Mouse (Mus musculus): ENCODE results near the gene Rcn1. TPM values are rescaled to one million over a fixed set of nuclear protein-coding genes. Genes with fewer than 3 reads are reported as not detected.

Rcn1 gene
- polyA plus RNA-seq (2015; fragmentation: Nextera tagmentation; extraction: Ambion mirVana), result 61.9 and 63.8 TPM in 2 replicates

GRCm38 (mm10) chr2:105399085-105399891 lies at the start of gene Rcn1:
Rcn1 (minus strand) TSS chr2:105399319.

Other genes starting within 250 kb of the Rcn1 start
- gene Them7, start 175.0 kb downstream of the Rcn1 start, polyA plus RNA-seq (2015; fragmentation: Nextera tagmentation; extraction: Ambion mirVana), result 0.23 TPM in 1 of 2 replicates, not detected in the other

Measured in neural tube, postnatal 0 days (tissue).